Mouse (Mus musculus) ES-Bruce4 (cell line): ENCODE data around the gene Lrrc1. TPM values are rescaled to one million over a fixed set of nuclear protein-coding genes. Genes with fewer than 3 reads are reported as not detected.

ENCODE experiments used
- H3K27ac ChIP-seq: 2 replicates; pipeline ENCODE4 v1.5.1; 2012; ENCODE audit warnings: low read length, inconsistent platforms; ENCODE audit not compliant: insufficient read depth
- H3K27me3 ChIP-seq: 2 replicates; pipeline ENCODE4 v1.6.1; 2012; ENCODE audit warnings: mild to moderate bottlenecking, low read length, inconsistent platforms; ENCODE audit not compliant: control insufficient read depth, poor library complexity, insufficient read depth, severe bottlenecking
- H3K36me3 ChIP-seq: 2 replicates; pipeline ENCODE4 v1.6.1; 2012; ENCODE audit warnings: inconsistent platforms, mild to moderate bottlenecking, low read length, moderate library complexity; ENCODE audit not compliant: control insufficient read depth, poor library complexity, insufficient read depth, severe bottlenecking
- H3K4me1 ChIP-seq: one replicate; pipeline ENCODE4 v1.8.1; 2011; ENCODE audit warnings: low read length; ENCODE audit not compliant: control insufficient read depth, insufficient read depth
- H3K4me3 ChIP-seq: 2 replicates; pipeline ENCODE4 v1.5.1; 2011; ENCODE audit warnings: low read depth, mild to moderate bottlenecking, low read length
- H3K9ac ChIP-seq: 2 replicates; pipeline ENCODE4 v1.6.1; 2012; ENCODE audit warnings: low read depth, mild to moderate bottlenecking, inconsistent platforms; ENCODE audit not compliant: poor library complexity, severe bottlenecking
- H3K9me3 ChIP-seq: replicated peaks from 2 replicates; pipeline ENCODE4 v1.6.1; 2012; ENCODE audit warnings: mild to moderate bottlenecking, low read length, inconsistent platforms; ENCODE audit not compliant: control insufficient read depth, poor library complexity, insufficient read depth, severe bottlenecking
- CTCF ChIP-seq: IDR thresholded peaks from one replicate; pipeline ENCODE4 v1.8.1; 2011; ENCODE audit warnings: low read depth, low read length
- EP300 ChIP-seq: IDR thresholded peaks from 2 replicates; pipeline ENCODE4 v1.6.1; 2011; ENCODE audit warnings: low read depth, low read length; ENCODE audit not compliant: insufficient read depth
- POLR2A ChIP-seq: IDR thresholded peaks from one replicate; pipeline ENCODE4 v1.8.1; 2011; ENCODE audit warnings: low read length; ENCODE audit not compliant: insufficient read depth
- polyA plus RNA-seq: library from polyadenylated mRNA; stranded (reverse); fragments of >200 nt; gene quantifications from 2 replicates; pipeline ENCODE4 v1.2.4, GENCODE M21; 2011; ENCODE audit warnings: low read depth; ENCODE audit not compliant: missing spikeins, insufficient read depth, insufficient read length

Gene Lrrc1
- polyA plus RNA-seq, 1 experiment, result 20.9 TPM

DNA sequence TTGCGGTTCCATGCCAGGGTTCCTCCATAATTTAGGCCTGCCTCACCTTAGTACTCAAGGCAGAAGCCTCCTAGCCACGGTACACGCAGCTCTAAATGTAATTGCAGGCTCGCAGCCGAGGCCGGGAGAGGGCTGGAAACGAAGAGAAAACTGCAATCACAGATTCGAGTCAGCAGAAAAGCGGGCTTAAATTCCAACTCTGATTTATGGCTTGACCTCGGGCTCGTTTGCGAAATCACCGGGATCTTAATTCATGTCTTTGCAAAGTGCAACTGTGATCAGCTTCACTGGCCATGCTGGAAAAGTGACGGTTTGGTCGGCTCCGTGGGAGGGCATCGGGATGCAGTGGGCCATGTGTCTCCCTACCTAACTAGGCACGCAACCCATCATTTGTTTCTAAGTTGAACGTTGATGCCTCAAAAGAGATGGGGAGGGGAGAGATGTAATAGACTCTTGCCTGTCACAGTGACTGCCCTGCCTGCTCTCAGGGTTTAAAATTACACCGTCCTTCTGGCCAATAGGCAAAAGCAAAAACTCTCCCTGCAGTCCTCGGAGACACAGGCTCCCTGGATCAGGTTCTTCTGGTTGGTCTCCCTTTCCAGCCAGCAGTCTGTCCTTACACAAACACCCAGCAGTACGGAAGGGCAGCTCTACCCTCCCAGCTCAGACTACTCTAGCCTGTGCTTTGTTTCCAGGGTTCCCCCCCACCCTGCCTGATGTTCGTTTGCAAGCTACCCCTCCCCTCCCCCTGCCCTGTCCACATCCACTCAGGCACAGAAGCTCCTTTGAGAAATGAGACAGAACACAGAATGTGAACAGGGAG lies 117.2 kb downstream of the Lrrc1 start:
- H3K36me3 ChIP-seq, result no peaks in the 10 kb centered on the region
- no peaks in the 10 kb centered on the region for H3K9me3 ChIP-seq
- TF ChIP-seq POLR2A, result no peak
- no peak for TF ChIP-seq CTCF
- TF ChIP-seq EP300, result no peak
- H3K27me3 ChIP-seq, result no peaks in the 10 kb centered on the region
- H3K27ac ChIP-seq, result no peak overlapping the region
- H3K4me1 ChIP-seq, result peaks cover 2% of the 10 kb centered on the region
- no peak overlapping the region for H3K9ac ChIP-seq
- H3K4me3 ChIP-seq, result no peak overlapping the region

DNA sequence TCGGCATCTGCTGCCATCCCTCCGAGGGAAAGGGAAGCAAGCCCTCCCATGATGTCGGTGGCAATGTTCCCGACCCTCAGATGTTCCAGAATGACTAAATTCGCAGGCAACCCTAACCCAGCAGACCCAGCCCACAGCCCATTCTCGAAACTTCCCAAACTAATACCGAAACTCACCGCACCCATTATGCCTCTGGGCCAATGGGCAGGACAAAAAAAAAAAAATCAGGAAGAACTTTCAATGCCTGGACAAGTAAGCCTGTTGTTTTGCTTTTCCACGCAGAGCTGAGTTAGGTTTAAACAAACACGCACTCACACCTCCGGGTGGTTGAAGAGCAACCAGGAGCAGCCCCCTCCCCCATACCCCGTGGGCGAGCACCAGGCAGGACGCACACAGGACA lies 118.6 kb downstream of the Lrrc1 start:
- Histone ChIP-seq H3K4me3 (no peak overlapping the region), H3K4me1 (peaks cover 2% of the 10 kb centered on the region), H3K27me3 (no peaks in the 10 kb centered on the region), H3K9me3 (no peaks in the 10 kb centered on the region), H3K36me3 (no peaks in the 10 kb centered on the region), H3K9ac (no peak overlapping the region), H3K27ac (no peak overlapping the region)
- TF ChIP-seq EP300 (no peak), POLR2A (no peak), CTCF (no peak)

DNA sequence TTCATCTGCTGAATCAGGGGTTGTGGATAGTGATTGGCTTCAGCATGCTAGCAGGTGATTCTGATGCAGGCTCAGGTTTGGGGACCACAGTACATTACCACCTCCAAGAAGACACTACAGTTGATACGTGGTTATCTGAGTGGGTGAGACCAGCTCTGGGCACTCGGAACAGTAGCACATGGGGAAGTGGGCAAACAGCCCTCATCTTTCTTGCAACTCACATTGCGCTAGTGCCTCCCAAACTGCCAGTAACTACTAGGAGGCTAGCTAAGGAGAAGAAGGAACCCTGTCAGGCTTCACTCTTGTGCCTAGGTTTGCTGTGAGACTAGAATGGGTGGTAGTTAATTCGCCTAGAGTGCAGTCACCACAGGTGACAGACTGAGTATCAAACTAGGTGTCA lies 119.1 kb downstream of the Lrrc1 start:
- H3K9me3 ChIP-seq, result no peaks in the 10 kb centered on the region
- H3K9ac ChIP-seq, result no peak overlapping the region
- H3K4me3 ChIP-seq, result no peak overlapping the region
- H3K36me3 ChIP-seq, result no peaks in the 10 kb centered on the region
- H3K27me3 ChIP-seq, result no peaks in the 10 kb centered on the region
- no peak overlapping the region for H3K27ac ChIP-seq
- H3K4me1 ChIP-seq, result peaks cover 2% of the 10 kb centered on the region
- TF ChIP-seq CTCF (no peak), POLR2A (no peak), EP300 (no peak)

GRCm38 (mm10) chr9:77420200-77420585 lies 124.5 kb downstream of the Lrrc1 start:
- no peak overlapping the region for H3K4me3 ChIP-seq
- no peaks in the 10 kb centered on the region for H3K4me1 ChIP-seq
- H3K36me3 ChIP-seq, result no peaks in the 10 kb centered on the region
- no peaks in the 10 kb centered on the region for H3K9me3 ChIP-seq
- no peaks in the 10 kb centered on the region for H3K27me3 ChIP-seq
- TF ChIP-seq POLR2A, result no peak
- no peak for TF ChIP-seq CTCF
- no peak for TF ChIP-seq EP300
- H3K27ac ChIP-seq, result no peak overlapping the region
- H3K9ac ChIP-seq, result no peak overlapping the region

- Histone ChIP-seq H3K9me3 (no peaks in the 10 kb centered on the region), H3K27me3 (no peaks in the 10 kb centered on the region), H3K36me3 (no peaks in the 10 kb centered on the region), H3K4me3 (no peak overlapping the region), H3K9ac (no peak overlapping the region), H3K27ac (no peak overlapping the region), H3K4me1 (no peaks in the 10 kb centered on the region)
- no peak for TF ChIP-seq CTCF
- no peak for TF ChIP-seq POLR2A
- TF ChIP-seq EP300, result no peak
Observed at GRCm38 (mm10) chr9:77419501-77420199, 125.0 kb downstream of the Lrrc1 start.

DNA sequence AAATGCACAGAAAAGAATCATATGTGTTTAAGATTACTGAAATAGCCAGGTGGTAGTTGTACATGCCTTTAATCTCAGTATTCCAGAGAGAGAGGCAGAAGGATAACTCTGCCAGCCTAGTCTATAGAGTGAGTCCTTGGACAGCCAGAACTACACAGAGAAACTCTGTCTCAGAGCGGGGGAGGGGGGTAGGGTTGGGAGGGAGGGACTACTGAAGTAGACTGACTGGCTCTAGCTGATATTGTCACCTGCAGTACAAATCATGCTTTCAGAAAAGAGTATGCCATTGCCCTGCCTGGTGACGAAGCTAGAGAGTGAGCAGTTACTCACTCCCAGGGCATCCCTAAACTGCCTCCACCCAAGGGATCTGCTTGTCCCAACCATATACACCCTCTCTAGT lies 125.9 kb downstream of the Lrrc1 start:
- no peak overlapping the region for H3K27ac ChIP-seq
- no peaks in the 10 kb centered on the region for H3K4me1 ChIP-seq
- H3K4me3 ChIP-seq, result no peak overlapping the region
- no peak overlapping the region for H3K9ac ChIP-seq
- H3K27me3 ChIP-seq, result no peaks in the 10 kb centered on the region
- no peaks in the 10 kb centered on the region for H3K36me3 ChIP-seq
- TF ChIP-seq CTCF, result no peak
- no peak for TF ChIP-seq EP300
- TF ChIP-seq POLR2A, result no peak
- H3K9me3 ChIP-seq, result no peaks in the 10 kb centered on the region
